Mouse (Mus musculus): ENCODE measurements around the gene Atp5c1.

Gene Atp5c1

DNA sequence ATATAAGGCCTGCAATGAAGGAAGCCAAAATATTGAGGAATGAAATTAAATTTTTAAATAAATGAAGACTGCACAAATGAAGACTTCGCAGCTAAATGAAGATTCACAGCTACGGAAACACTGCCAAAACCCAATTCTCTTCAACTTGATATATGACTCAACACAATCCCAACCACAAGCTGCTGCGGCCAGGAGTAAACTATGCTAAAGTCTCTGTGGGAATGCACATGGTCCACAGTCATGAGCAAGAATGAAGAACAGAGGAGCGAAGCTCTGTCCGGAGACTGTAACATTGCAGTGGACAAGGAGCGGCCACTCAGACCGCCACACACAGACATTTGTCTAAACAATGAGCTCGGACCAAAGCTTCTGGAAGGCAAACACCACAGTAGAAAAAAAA is 3.6 kb downstream of the Atp5c1 start:
- ChIA-PET CTCF (interaction anchor here in 2 of 4 experiments (0.5 to 1.2 kb wide), 2 partner anchors 148 to 187 kb away, joined by 4 read pairs; no protein-coding TSS in a partner anchor), POLR2A (interaction anchor here (0.7 to 10.6 kb wide), 13 partner anchors 8 to 200 kb away, joined by 3 to 101 read pairs (median 4); partner anchors contain the start of gene Taf3 (in 1 of the 4))

DNA sequence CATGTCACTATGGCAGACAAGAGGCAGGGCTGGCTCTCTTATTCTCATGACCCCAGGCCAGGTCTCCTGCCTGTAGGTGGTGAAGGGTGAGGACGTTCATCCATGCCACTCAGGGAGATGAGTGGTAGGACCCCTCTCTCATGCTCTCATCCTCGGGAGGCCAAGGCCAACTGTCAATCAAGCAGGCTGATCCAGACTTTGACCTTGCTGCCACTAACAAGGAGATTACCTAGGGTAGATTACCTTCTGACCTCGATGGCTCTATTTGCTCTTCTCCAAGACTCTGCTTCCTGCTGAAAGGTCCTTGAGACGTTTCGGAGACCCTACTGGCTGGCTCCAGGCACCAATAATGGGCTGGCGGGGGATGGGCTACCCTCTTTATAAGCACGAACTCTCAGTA is 5.8 kb downstream of the Atp5c1 start:
- POLR2A ChIA-PET: interaction anchor here in 2 of 4 experiments (1.2 to 10.6 kb wide), 6 partner anchors 10 to 22 kb away, joined by 3 to 101 read pairs (median 4); partner anchors contain the start of gene Taf3 (in 1 of the 2)
- CTCF ChIA-PET: interaction anchor here in 2 of 4 experiments (0.7 to 0.8 kb wide), 2 partner anchors 17 to 38 kb away, joined by 3 read pairs; no protein-coding TSS in a partner anchor

- ChIA-PET POLR2A (interaction anchor here (0.6 to 10.6 kb wide), 14 partner anchors 8 to 759 kb away, joined by 3 to 101 read pairs (median 5); partner anchors contain the start of genes Atp5c1 (in 4 of the 4), Kin (in 4 of the 4) and Taf3 (in 2 of the 4)), CTCF (interaction anchor here in 2 of 4 experiments (0.6 to 0.9 kb wide), 3 partner anchors 27 to 35 kb away, joined by 3 to 4 read pairs (median 4); no protein-coding TSS in a partner anchor)
These were observed 8.6 kb downstream of the Atp5c1 start for GRCm38 (mm10) chr2:10071751-10072150.

GRCm38 (mm10) chr2:10058836-10059235 is 21.5 kb downstream of the Atp5c1 start:
- ChIA-PET CTCF (no interaction called here), POLR2A (interaction anchor here in 2 of 4 experiments (1.0 to 3.3 kb wide), 6 partner anchors 10 to 84 kb away, joined by 3 to 17 read pairs (median 6); partner anchors contain the start of genes Atp5c1 (in 2 of the 2), Kin (in 2 of the 2) and Taf3 (in 1 of the 2))

DNA sequence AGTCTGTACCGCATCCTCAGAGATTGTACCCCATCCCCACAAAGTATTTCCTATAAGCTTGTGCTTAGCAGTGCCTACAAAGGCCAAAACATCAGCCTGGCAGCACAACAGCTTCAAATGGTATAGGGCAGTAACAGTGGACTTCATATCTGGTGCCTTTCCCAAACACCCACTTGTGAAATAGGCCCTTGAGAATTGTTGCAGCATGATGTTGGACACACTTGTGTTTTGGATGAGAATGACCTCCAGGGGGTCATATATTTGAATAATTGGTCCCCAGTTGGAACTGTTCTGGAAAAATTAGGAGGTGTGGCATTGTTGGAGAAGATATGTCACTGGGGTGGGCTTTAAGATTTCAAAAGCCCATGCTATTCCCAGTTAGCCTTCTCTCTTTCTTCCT is 28.3 kb downstream of the Atp5c1 start:
- POLR2A ChIA-PET: interaction anchor here in 3 of 4 experiments (0.8 to 10.5 kb wide), 4 partner anchors 21 to 33 kb away, joined by 3 to 101 read pairs (median 4); partner anchors contain the start of genes Atp5c1 (in 2 of the 3) and Kin (in 1 of the 3)

DNA sequence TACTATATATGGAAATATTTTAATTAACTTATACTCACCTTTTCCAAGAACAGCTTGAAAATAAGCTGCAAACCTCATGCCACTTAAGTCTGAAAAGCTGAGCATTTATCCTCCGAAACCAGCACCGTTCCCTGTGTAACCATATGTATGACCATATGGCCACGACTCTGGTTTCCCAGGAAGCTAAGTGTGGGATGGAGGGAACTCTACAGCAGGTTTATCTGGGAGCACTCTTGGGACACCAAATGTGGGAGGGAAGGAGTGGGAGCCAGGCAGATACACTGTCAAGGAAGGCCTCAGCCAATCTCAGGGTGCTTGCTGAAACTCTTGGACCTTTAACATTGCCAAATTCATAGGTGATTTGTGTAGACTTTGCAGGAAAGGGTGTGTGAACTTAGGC is 29.4 kb downstream of the Atp5c1 start:
- CTCF ChIA-PET: no interaction called here

More for the DNA sequence above, 28.3 kb downstream of the Atp5c1 start:
- CTCF ChIA-PET: no interaction called here

DNA sequence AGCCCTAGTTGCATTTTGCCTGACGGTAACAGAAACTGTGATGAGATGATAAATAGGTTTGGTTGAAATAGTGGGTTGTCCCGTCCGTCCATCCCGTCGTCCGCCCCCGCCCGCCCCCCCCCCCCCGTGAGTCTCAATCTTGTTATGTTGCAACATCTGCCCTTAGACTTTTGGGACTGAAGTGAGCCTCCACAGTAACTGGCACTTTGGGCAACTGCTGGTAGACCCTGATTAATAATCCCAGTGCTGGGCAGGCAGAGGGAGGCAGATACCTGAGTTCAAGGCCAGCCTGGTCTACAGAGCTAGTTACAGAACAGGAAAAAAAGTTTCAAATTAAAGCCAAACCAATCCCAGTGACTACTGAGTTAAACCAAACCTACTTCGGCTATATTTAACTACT is 30.9 kb downstream of the Atp5c1 start:
- CTCF ChIA-PET: interaction anchor here in 1 of 4 experiments (0.6 kb wide), 1 partner anchor 21 kb away, joined by 3 read pairs; no protein-coding TSS in a partner anchor
- POLR2A ChIA-PET: interaction anchor here in 3 of 4 experiments (0.7 to 10.5 kb wide), 10 partner anchors 13 to 44 kb away, joined by 3 to 101 read pairs (median 5); partner anchors contain the start of genes Atp5c1 (in 2 of the 3) and Kin (in 2 of the 3)

More for the DNA sequence above, 29.4 kb downstream of the Atp5c1 start:
- POLR2A ChIA-PET: interaction anchor here in 2 of 4 experiments (0.7 to 10.5 kb wide), 6 partner anchors 14 to 32 kb away, joined by 3 to 101 read pairs (median 9); partner anchors contain the start of genes Atp5c1 (in 2 of the 2) and Kin (in 2 of the 2)

GRCm38 (mm10) chr2:10048461-10048860 is 31.8 kb downstream of the Atp5c1 start, which contains the start of gene Taf3:
Taf3 (minus strand) TSS chr2:10048596.
- CTCF ChIA-PET: interaction anchor here in 1 of 4 experiments (0.6 to 1.5 kb wide), 3 partner anchors 12 to 240 kb away, joined by 3 to 13 read pairs (median 4); no protein-coding TSS in a partner anchor
- POLR2A ChIA-PET: interaction anchor here in 3 of 4 experiments (0.7 to 10.5 kb wide), 18 partner anchors 9 to 245 kb away, joined by 3 to 101 read pairs (median 4); partner anchors contain the start of genes Atp5c1 (in 2 of the 3) and Kin (in 2 of the 3)

GRCm38 (mm10) chr2:10047758-10048436 is 32.4 kb downstream of the Atp5c1 start:
- POLR2A ChIA-PET: interaction anchor here (0.6 to 10.5 kb wide), 18 partner anchors 9 to 873 kb away, joined by 3 to 101 read pairs (median 4); partner anchors contain the start of genes Atp5c1 (in 2 of the 4) and Kin (in 2 of the 4)
- CTCF ChIA-PET: interaction anchor here in 2 of 4 experiments (0.6 to 1.5 kb wide), 5 partner anchors 12 to 107 kb away, joined by 3 to 13 read pairs (median 3); no protein-coding TSS in a partner anchor

GRCm38 (mm10) chr2:10034976-10035375 is 45.3 kb downstream of the Atp5c1 start:
- CTCF ChIA-PET: interaction anchor here in 2 of 4 experiments (1.1 to 1.3 kb wide), 3 partner anchors 13 to 69 kb away, joined by 3 read pairs; no protein-coding TSS in a partner anchor
- POLR2A ChIA-PET: interaction anchor here in 1 of 4 experiments (1.1 to 2.1 kb wide), 4 partner anchors 10 to 151 kb away, joined by 3 to 8 read pairs (median 5); partner anchors contain the start of genes Atp5c1 and Kin

- POLR2A ChIA-PET: interaction anchor here in 1 of 4 experiments (0.6 to 2.1 kb wide), 2 partner anchors 11 to 1053 kb away, joined by 4 to 5 read pairs; no protein-coding TSS in a partner anchor
These were observed 46.6 kb downstream of the Atp5c1 start for GRCm38 (mm10) chr2:10033684-10034083.

GRCm38 (mm10) chr2:10029755-10030154 is 50.6 kb downstream of the Atp5c1 start:
- ChIA-PET CTCF (interaction anchor here in 1 of 4 experiments (0.7 kb wide), 1 partner anchor 508 kb away, joined by 5 read pairs; no protein-coding TSS in a partner anchor), POLR2A (interaction anchor here in 1 of 4 experiments (1.1 kb wide), 1 partner anchor 83 kb away, joined by 3 read pairs; no protein-coding TSS in a partner anchor)

More at GRCm38 (mm10) chr2:10033684-10034083, 46.6 kb downstream of the Atp5c1 start:
- CTCF ChIA-PET: no interaction called here

GRCm38 (mm10) chr2:10024264-10024663 is 56.0 kb downstream of the Atp5c1 start:
- CTCF ChIA-PET: no interaction called here

GRCm38 (mm10) chr2:10021296-10021695 is 59.0 kb downstream of the Atp5c1 start:
- ChIA-PET CTCF (interaction anchor here in 1 of 4 experiments (0.7 kb wide), 1 partner anchor 15 kb away, joined by 3 read pairs; no protein-coding TSS in a partner anchor), POLR2A (interaction anchor here in 1 of 4 experiments (1.2 kb wide), 1 partner anchor 56 kb away, joined by 3 read pairs; no protein-coding TSS in a partner anchor)

More at GRCm38 (mm10) chr2:10024264-10024663, 56.0 kb downstream of the Atp5c1 start:
- POLR2A ChIA-PET: no interaction called here

- CTCF ChIA-PET: interaction anchor here in 1 of 4 experiments (0.6 kb wide), 1 partner anchor 8 kb away, joined by 7 read pairs; no protein-coding TSS in a partner anchor
- POLR2A ChIA-PET: interaction anchor here in 2 of 4 experiments (0.5 to 1.7 kb wide), 5 partner anchors 13 to 318 kb away, joined by 3 to 4 read pairs (median 3); no protein-coding TSS in a partner anchor
These were observed 65.2 kb downstream of the Atp5c1 start for GRCm38 (mm10) chr2:10014951-10015635.

- CTCF ChIA-PET: interaction anchor here (0.7 to 2.0 kb wide), 11 partner anchors 25 to 1371 kb away, joined by 3 to 7 read pairs (median 4); partner anchors contain the start of gene 9230102O04Rik (in 1 of the 4)
- POLR2A ChIA-PET: interaction anchor here in 2 of 4 experiments (0.7 to 1.6 kb wide), 2 partner anchors 11 to 321 kb away, joined by 4 to 5 read pairs; no protein-coding TSS in a partner anchor
These were observed 69.9 kb downstream of the Atp5c1 start for GRCm38 (mm10) chr2:10010263-10010909.
